Mouse (Mus musculus) stomach, embryonic 16.5 days (tissue): ENCODE data around the gene Rcn1. TPM values are rescaled to one million over a fixed set of nuclear protein-coding genes. Genes with fewer than 3 reads are reported as not detected.
A peak's percentile ranks its signal among the peaks of the same experiment; 100 is the strongest.

Experiments used
- ATAC-seq: fragments of 200-750 bp; cut with Nextera tagmentation; 2 replicates; pipeline ENCODE4 v1.8.0; 2017; ENCODE audit warnings: moderate number of reproducible peaks, moderate TSS enrichment; ENCODE audit not compliant: insufficient read depth, low FRiP score
- H3K27ac ChIP-seq: fragments of 300-500 bp; sonication (generic); 2 replicates; pipeline ENCODE4 v1.5.1; 2014; ENCODE audit warnings: low read length
- H3K27me3 ChIP-seq: fragments of 300-500 bp; sonication (generic); 2 replicates; pipeline ENCODE4 v1.6.1; 2014; ENCODE audit warnings: low read length, control low read depth, mixed read lengths; ENCODE audit not compliant: control insufficient read depth, insufficient read depth
- H3K36me3 ChIP-seq: fragments of 300-500 bp; sonication (generic); 2 replicates; pipeline ENCODE4 v1.6.1; 2014; ENCODE audit warnings: low read length; ENCODE audit not compliant: control insufficient read depth, insufficient read depth
- H3K4me1 ChIP-seq: fragments of 300-500 bp; sonication (generic); 2 replicates; pipeline ENCODE4 v1.6.1; 2014; ENCODE audit warnings: low read length, control low read depth, mixed read lengths; ENCODE audit not compliant: control insufficient read depth, insufficient read depth
- H3K4me2 ChIP-seq: fragments of 300-500 bp; sonication (generic); 2 replicates; pipeline ENCODE4 v1.6.1; 2014; ENCODE audit warnings: low read depth, low read length, mixed read lengths
- H3K4me3 ChIP-seq: fragments of 300-500 bp; sonication (generic); replicated peaks from 2 replicates; pipeline ENCODE4 v1.5.1; 2014; ENCODE audit warnings: mild to moderate bottlenecking, low read length
- H3K9ac ChIP-seq: fragments of 300-500 bp; sonication (generic); 2 replicates; pipeline ENCODE4 v1.6.1; 2014; ENCODE audit warnings: low read length
- H3K9me3 ChIP-seq: fragments of 300-500 bp; sonication (generic); replicated peaks from 2 replicates; pipeline ENCODE4 v1.6.1; 2016; ENCODE audit warnings: low read length, control low read depth; ENCODE audit not compliant: control insufficient read depth
- WGBS: fragments of 180-500 bp; shearing (Covaris S2); extraction: QIAGEN DNeasy Blood & Tissue Kit; methylation state at CpG from one replicate; pipeline ENCODE4 v1.1.7; 2014; 5-methylcytosine and 5-hydroxymethylcytosine counted together
- polyA plus RNA-seq: library from polyadenylated mRNA; unstranded; fragments of >200 nt; fragmentation: Nextera tagmentation; extraction: Ambion mirVana; gene quantifications from 2 replicates; pipeline ENCODE4 v1.2.1, GENCODE M21; 2015

Gene Rcn1
- polyA plus RNA-seq = 141 TPM in 2 replicates

- Histone ChIP-seq H3K27me3 (no peaks in the 10 kb centered on the region), H3K9ac (peak within 1 kb of the TSS; percentile 96), H3K4me2 (peak within 1 kb of the TSS; percentile 75), H3K27ac (peak within 1 kb of the TSS; percentile 97), H3K9me3 (no peaks in the 10 kb centered on the region), H3K4me1 (peaks cover 21% of the 10 kb centered on the region), H3K4me3 (peak within 1 kb of the TSS; percentile 82), H3K36me3 (0 out of 2 replicates have a peak, but pooled peaks cover 3% of the 10 kb centered on the region)
- WGBS = under 1% methylated on average over 57 of the region's 57 CpGs
- ATAC-seq = peak; percentile 94
Measured at GRCm38 (mm10) chr2:105399085-105399891, at the start of gene Rcn1. Rcn1 (minus strand) TSS chr2:105399319.

GRCm38 (mm10) chr2:105444072-105444471 is 45.0 kb upstream of the Rcn1 start:
- no peak overlapping the region for H3K9ac ChIP-seq
- H3K4me1 ChIP-seq = no peaks in the 10 kb centered on the region
- no peak for ATAC-seq
- 37% methylated on average over 3 of the region's 3 CpGs for WGBS
- H3K36me3 ChIP-seq = no peaks in the 10 kb centered on the region
- H3K27me3 ChIP-seq = no peaks in the 10 kb centered on the region
- H3K4me3 ChIP-seq = no peak overlapping the region
- H3K9me3 ChIP-seq = no peaks in the 10 kb centered on the region
- no peak overlapping the region for H3K27ac ChIP-seq
- no peak overlapping the region for H3K4me2 ChIP-seq

- Histone ChIP-seq H3K27ac (no peak overlapping the region), H3K4me1 (no peaks in the 10 kb centered on the region), H3K9me3 (no peaks in the 10 kb centered on the region), H3K9ac (no peak overlapping the region), H3K27me3 (no peaks in the 10 kb centered on the region), H3K36me3 (no peaks in the 10 kb centered on the region), H3K4me2 (no peak overlapping the region), H3K4me3 (no peak overlapping the region)
- WGBS = 46% methylated on average over 4 of the region's 4 CpGs
- ATAC-seq = no peak
Measured at GRCm38 (mm10) chr2:105439022-105439421, 39.9 kb upstream of the Rcn1 start.

- WGBS = 73% methylated on average over 2 of the region's 2 CpGs
- Histone ChIP-seq H3K36me3 (no peaks in the 10 kb centered on the region), H3K4me2 (no peak overlapping the region), H3K9me3 (no peaks in the 10 kb centered on the region), H3K4me3 (no peak overlapping the region), H3K27me3 (no peaks in the 10 kb centered on the region), H3K27ac (no peak overlapping the region), H3K9ac (no peak overlapping the region), H3K4me1 (no peaks in the 10 kb centered on the region)
- ATAC-seq = no peak
Measured at GRCm38 (mm10) chr2:105438525-105438924, 39.4 kb upstream of the Rcn1 start.

GRCm38 (mm10) chr2:105432927-105433326 is 33.8 kb upstream of the Rcn1 start:
- Histone ChIP-seq H3K4me3 (peak overlapping the region; percentile 3; the same call in 1 of the 2 replicates), H3K36me3 (no peaks in the 10 kb centered on the region), H3K4me2 (peak overlapping the region; percentile 31), H3K27ac (no peak overlapping the region), H3K4me1 (no peaks in the 10 kb centered on the region), H3K9ac (peak overlapping the region; percentile 1; the same call in 1 of the 2 replicates), H3K9me3 (no peaks in the 10 kb centered on the region), H3K27me3 (no peaks in the 10 kb centered on the region)
- WGBS = 11% methylated on average over 10 of the region's 10 CpGs
- ATAC-seq = no peak

GRCm38 (mm10) chr2:105430373-105430772 is 31.3 kb upstream of the Rcn1 start:
- H3K27me3 ChIP-seq = no peaks in the 10 kb centered on the region
- 75% methylated on average over 5 of the region's 5 CpGs for WGBS
- no peak for ATAC-seq

GRCm38 (mm10) chr2:105429899-105430298 is 30.8 kb upstream of the Rcn1 start:
- H3K4me3 ChIP-seq = no peak overlapping the region

More at GRCm38 (mm10) chr2:105430373-105430772, 31.3 kb upstream of the Rcn1 start:
- Histone ChIP-seq H3K36me3 (no peaks in the 10 kb centered on the region), H3K9me3 (no peaks in the 10 kb centered on the region), H3K27ac (no peak overlapping the region), H3K4me2 (no peak overlapping the region), H3K4me1 (no peaks in the 10 kb centered on the region), H3K9ac (no peak overlapping the region), H3K4me3 (no peak overlapping the region)

GRCm38 (mm10) chr2:105428467-105428866 is 29.3 kb upstream of the Rcn1 start:
- H3K4me3 ChIP-seq = no peak overlapping the region
- 24% methylated on average over 6 of the region's 6 CpGs for WGBS

More at GRCm38 (mm10) chr2:105429899-105430298, 30.8 kb upstream of the Rcn1 start:
- Histone ChIP-seq H3K36me3 (no peaks in the 10 kb centered on the region), H3K9me3 (no peaks in the 10 kb centered on the region), H3K9ac (no peak overlapping the region), H3K4me2 (no peak overlapping the region), H3K4me1 (no peaks in the 10 kb centered on the region), H3K27ac (no peak overlapping the region), H3K27me3 (no peaks in the 10 kb centered on the region)
- WGBS = 54% methylated on average over 6 of the region's 6 CpGs
- ATAC-seq = no peak

GRCm38 (mm10) chr2:105428029-105428428 is 28.9 kb upstream of the Rcn1 start:
- 3% methylated on average over 12 of the region's 12 CpGs for WGBS
- ATAC-seq = no peak

More at GRCm38 (mm10) chr2:105428467-105428866, 29.3 kb upstream of the Rcn1 start:
- no peaks in the 10 kb centered on the region for H3K27me3 ChIP-seq
- ATAC-seq = no peak; the same call in 1 of the 2 replicates
- no peaks in the 10 kb centered on the region for H3K36me3 ChIP-seq
- H3K27ac ChIP-seq = no peak overlapping the region
- H3K9me3 ChIP-seq = no peaks in the 10 kb centered on the region
- no peak overlapping the region for H3K4me2 ChIP-seq
- H3K9ac ChIP-seq = no peak overlapping the region
- no peaks in the 10 kb centered on the region for H3K4me1 ChIP-seq

More at GRCm38 (mm10) chr2:105428029-105428428, 28.9 kb upstream of the Rcn1 start:
- no peak overlapping the region for H3K9ac ChIP-seq
- H3K4me1 ChIP-seq = no peaks in the 10 kb centered on the region
- no peaks in the 10 kb centered on the region for H3K27me3 ChIP-seq
- H3K36me3 ChIP-seq = no peaks in the 10 kb centered on the region
- H3K9me3 ChIP-seq = no peaks in the 10 kb centered on the region
- H3K4me3 ChIP-seq = no peak overlapping the region
- no peak overlapping the region for H3K4me2 ChIP-seq
- H3K27ac ChIP-seq = no peak overlapping the region
